Comparison of ENCODE assay signal across 11 mouse cellular contexts in the genomic region with DNA sequence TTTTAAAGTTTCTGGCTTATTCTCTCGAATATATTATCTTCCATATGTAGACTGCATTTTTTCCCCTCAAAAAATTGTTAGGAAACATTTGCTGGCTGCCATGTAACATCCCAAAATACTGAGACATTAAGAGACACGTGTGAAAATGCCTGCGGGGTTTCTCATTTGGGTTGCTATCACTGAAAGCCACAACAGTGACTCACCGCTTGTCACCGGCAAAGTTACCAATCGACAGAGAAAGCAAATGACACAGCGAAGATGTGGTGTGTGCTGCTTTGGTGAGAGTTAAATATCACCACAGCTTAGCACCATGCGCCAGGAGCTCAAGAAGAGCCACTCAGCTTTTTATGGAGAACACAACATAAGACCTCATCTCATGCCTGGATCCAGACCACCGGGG. TPM values are rescaled to one million over a fixed set of nuclear protein-coding genes. Genes with fewer than 3 reads are reported as not detected.
DNase-seq lines count a peak whose midpoint lies in the region; ATAC-seq lines count a peak whose summit lies in the region.
"Had no signal": no experiment of that assay in that cellular context is flagged by ENCODE, and none has a peak within 500 bp of the region (broad histone marks: within the 10 kb centered on the region; RNA-seq: fewer than 3 reads in every experiment).

No protein-coding gene starts in this region.

- no peak for DNase-seq in frontal cortex, postnatal 10 days (ENCODE audit: low spot score in 2 of 2)
- DNase-seq in right cerebral cortex, adult 18-20 months, result peak; percentile 42
- DNase-seq in right cerebral cortex, postnatal 14 days, result no peak
- DNase-seq in liver, result no peak
- DNase-seq: cerebellum, postnatal 36 days; spleen, adult 18-20 months; thymus, adult 2 months had no signal

- ATAC-seq in frontal cortex, adult (ENCODE audit: low TSS enrichment), result peak; percentile 86
- peak; percentile 63 for ATAC-seq in granulocyte monocyte progenitor cell, adult 5-6 weeks (replicated peaks; ENCODE audit: poor library complexity, severe bottlenecking)
- no peak for ATAC-seq in erythroid progenitor cell, adult 5-6 weeks (replicated peaks; ENCODE audit: low FRiP score, poor library complexity, severe bottlenecking)

RNA-seq across cellular contexts. Expression of a gene that starts 44.9 kb away (rescaled TPM):
- not detected in 2 replicates for total RNA-seq in granulocyte monocyte progenitor cell, adult 5-6 weeks (2014; fragmentation: Nextera tagmentation)
- total RNA-seq in granulocyte monocyte progenitor cell, adult 5-6 weeks (2017), result 1.6 TPM in 1 of 2 replicates, not detected in the other
- not detected in 2 replicates for total RNA-seq in erythroid progenitor cell, adult 5-6 weeks (2015; ENCODE audit: low replicate concordance)
- not detected in 2 replicates for total RNA-seq in erythroid progenitor cell, adult 5-6 weeks (2017; ENCODE audit: low replicate concordance)
- total RNA-seq: CH12.LX had no signal
